Mouse (Mus musculus): Measurements from ENCODE around the gene Gga3. TPM values are rescaled to one million over a fixed set of nuclear protein-coding genes. Genes with fewer than 3 reads are reported as not detected.

Gene Gga3
- total RNA-seq, 2 experiments from 2014 or later = 24.0 to 34.0 TPM

- no peak for ATAC-seq (ENCODE audit: poor library complexity, severe bottlenecking)
These were observed 20.8 kb downstream of the Gga3 start for GRCm38 (mm10) chr11:115582913-115583606.

- ATAC-seq (ENCODE audit: poor library complexity, severe bottlenecking) = no peak
These were observed 24.8 kb downstream of the Gga3 start for GRCm38 (mm10) chr11:115579080-115579479.

GRCm38 (mm10) chr11:115564961-115565360 is 38.9 kb downstream of the Gga3 start:
- no peak for ATAC-seq (ENCODE audit: poor library complexity, severe bottlenecking)

GRCm38 (mm10) chr11:115564064-115564809 is 39.6 kb downstream of the Gga3 start, which contains the start of gene Nup85:
TSS of gene Nup85 (plus strand) at chr11:115564434.
- peak; percentile 98 for ATAC-seq (ENCODE audit: poor library complexity, severe bottlenecking)

- no peak for ATAC-seq (ENCODE audit: poor library complexity, severe bottlenecking)
These were observed 40.4 kb downstream of the Gga3 start for GRCm38 (mm10) chr11:115563406-115563805.

GRCm38 (mm10) chr11:115555717-115556116 is 48.1 kb downstream of the Gga3 start:
- no peak for ATAC-seq (ENCODE audit: poor library complexity, severe bottlenecking)

- peak; percentile 47 for ATAC-seq (ENCODE audit: poor library complexity, severe bottlenecking)
These were observed 51.1 kb downstream of the Gga3 start for GRCm38 (mm10) chr11:115552783-115553182.

- ATAC-seq (ENCODE audit: poor library complexity, severe bottlenecking) = no peak
These were observed 60.3 kb downstream of the Gga3 start for GRCm38 (mm10) chr11:115543571-115543970.

GRCm38 (mm10) chr11:115538045-115538444 is 65.8 kb downstream of the Gga3 start:
- no peak for ATAC-seq (ENCODE audit: poor library complexity, severe bottlenecking)

- ATAC-seq (ENCODE audit: poor library complexity, severe bottlenecking) = no peak
These were observed 66.8 kb downstream of the Gga3 start for GRCm38 (mm10) chr11:115536856-115537568.

- ATAC-seq (ENCODE audit: poor library complexity, severe bottlenecking) = peak; percentile 98
These were observed 67.7 kb downstream of the Gga3 start, which contains the start of gene Sumo2 for GRCm38 (mm10) chr11:115536038-115536681. TSS of gene Sumo2 (minus strand) at chr11:115536276.

GRCm38 (mm10) chr11:115535401-115536037 is 68.3 kb downstream of the Gga3 start:
- peak; percentile 34 for ATAC-seq (ENCODE audit: poor library complexity, severe bottlenecking)

GRCm38 (mm10) chr11:115534759-115535371 is 69.0 kb downstream of the Gga3 start:
- no peak for ATAC-seq (ENCODE audit: poor library complexity, severe bottlenecking)

Other genes with a start within 250 kb of the Gga3 start
- gene Hid1, start 236.3 kb downstream of the Gga3 start, total RNA-seq (2015) = 0.27 TPM in 1 of 2 replicates, not detected in the other
- 0.07 and 0.16 TPM in 2 replicates for gene Hid1, start 236.3 kb downstream of the Gga3 start, total RNA-seq (2017)
- gene Cdr2l, start 222.1 kb downstream of the Gga3 start, total RNA-seq (2015) = 0.21 and 0.58 TPM in 2 replicates
- 0.24 and 0.59 TPM in 2 replicates for gene Cdr2l, start 222.1 kb downstream of the Gga3 start, total RNA-seq (2017)
- gene Mrpl58, start 200.3 kb downstream of the Gga3 start, total RNA-seq (2015) = 122 and 124 TPM in 2 replicates
- gene Mrpl58, start 200.3 kb downstream of the Gga3 start, total RNA-seq (2017) = 86.9 and 95.9 TPM in 2 replicates
- 740 and 790 TPM in 2 replicates for gene Atp5h, start 184.1 kb downstream of the Gga3 start, total RNA-seq (2015)
- 901 and 1,038 TPM in 2 replicates for gene Atp5h, start 184.1 kb downstream of the Gga3 start, total RNA-seq (2017)
- gene Kctd2, start 183.9 kb downstream of the Gga3 start, total RNA-seq (2015) = 19.6 and 21.2 TPM in 2 replicates
- 14.5 and 16.8 TPM in 2 replicates for gene Kctd2, start 183.9 kb downstream of the Gga3 start, total RNA-seq (2017)
- not detected in 2 replicates for gene Trim80, start 163.5 kb downstream of the Gga3 start, total RNA-seq (2015)
- not detected in 2 replicates for gene Trim80, start 163.5 kb downstream of the Gga3 start, total RNA-seq (2017)
- gene Slc16a5, start 141.6 kb downstream of the Gga3 start, total RNA-seq (2015) = 0.09 and 0.42 TPM in 2 replicates
- gene Slc16a5, start 141.6 kb downstream of the Gga3 start, total RNA-seq (2017) = 0.08 and 0.15 TPM in 2 replicates
- gene Armc7, start 128.4 kb downstream of the Gga3 start, total RNA-seq (2015) = 17.2 and 18.5 TPM in 2 replicates
- 19.8 and 38.6 TPM in 2 replicates for gene Armc7, start 128.4 kb downstream of the Gga3 start, total RNA-seq (2017)
- gene Nt5c, start 112.2 kb downstream of the Gga3 start, total RNA-seq (2015) = 80.9 and 84.8 TPM in 2 replicates
- 104 and 113 TPM in 2 replicates for gene Nt5c, start 112.2 kb downstream of the Gga3 start, total RNA-seq (2017)
- gene Jpt1, start 89.7 kb downstream of the Gga3 start, total RNA-seq (2015) = 211 and 220 TPM in 2 replicates
- gene Jpt1, start 89.7 kb downstream of the Gga3 start, total RNA-seq (2017) = 181 and 183 TPM in 2 replicates
- 507 and 587 TPM in 2 replicates for gene Sumo2, start 67.8 kb downstream of the Gga3 start, total RNA-seq (2015)
- gene Sumo2, start 67.8 kb downstream of the Gga3 start, total RNA-seq (2017) = 367 and 413 TPM in 2 replicates
- 52.2 and 59.7 TPM in 2 replicates for gene Nup85, start 39.6 kb downstream of the Gga3 start, total RNA-seq (2015)
- 59.5 and 59.9 TPM in 2 replicates for gene Nup85, start 39.6 kb downstream of the Gga3 start, total RNA-seq (2017)
- 29.0 and 30.2 TPM in 2 replicates for gene Mrps7, start 126 bp downstream of the Gga3 start, total RNA-seq (2015)
- gene Mrps7, start 126 bp downstream of the Gga3 start, total RNA-seq (2017) = 11.7 and 29.8 TPM in 2 replicates
- gene Mif4gd, start 8.9 kb upstream of the Gga3 start, total RNA-seq (2015) = 23.6 and 28.0 TPM in 2 replicates
- gene Mif4gd, start 8.9 kb upstream of the Gga3 start, total RNA-seq (2017) = 20.2 and 24.4 TPM in 2 replicates
- gene Slc25a19, start 24.2 kb upstream of the Gga3 start, total RNA-seq (2015) = 5.7 and 8.0 TPM in 2 replicates
- gene Slc25a19, start 24.2 kb upstream of the Gga3 start, total RNA-seq (2017) = 13.7 and 25.5 TPM in 2 replicates
- gene Grb2, start 104.5 kb upstream of the Gga3 start, total RNA-seq (2015) = 109 TPM in 2 replicates
- gene Grb2, start 104.5 kb upstream of the Gga3 start, total RNA-seq (2017) = 68.7 and 124 TPM in 2 replicates
- 16.1 and 17.1 TPM in 2 replicates for gene Tmem94, start 161.4 kb upstream of the Gga3 start, total RNA-seq (2015)
- gene Tmem94, start 161.4 kb upstream of the Gga3 start, total RNA-seq (2017) = 15.9 and 18.8 TPM in 2 replicates
- gene Caskin2, start 209.6 kb upstream of the Gga3 start, total RNA-seq (2015) = 1.6 and 2.5 TPM in 2 replicates
- gene Caskin2, start 209.6 kb upstream of the Gga3 start, total RNA-seq (2017) = 1.7 and 3.0 TPM in 2 replicates
- gene Tsen54, start 210.7 kb upstream of the Gga3 start, total RNA-seq (2015) = 2.6 and 5.4 TPM in 2 replicates
- 7.0 and 16.3 TPM in 2 replicates for gene Tsen54, start 210.7 kb upstream of the Gga3 start, total RNA-seq (2017)
- gene Llgl2, start 220.0 kb upstream of the Gga3 start, total RNA-seq (2015) = 3.4 and 5.0 TPM in 2 replicates
- gene Llgl2, start 220.0 kb upstream of the Gga3 start, total RNA-seq (2017) = 5.2 and 6.0 TPM in 2 replicates

Data from megakaryocyte, adult 5-6 weeks (primary cell).